Mouse (Mus musculus) cortical plate, adult 2 months (tissue): ENCODE data around the gene Vgf.

Experiments
- CTCF ChIP-seq: fragments of 200-500 bp; IDR thresholded peaks from 2 replicates; pipeline ENCODE4 v1.5.1; 2011; ENCODE audit warnings: mild to moderate bottlenecking, control low read depth, low read length; ENCODE audit not compliant: insufficient read depth; ENCODE audit errors: extremely low read depth
- POLR2A ChIP-seq: fragments of 200-500 bp; IDR thresholded peaks from 2 replicates; pipeline ENCODE4 v1.6.1; 2011; ENCODE audit warnings: mild to moderate bottlenecking, low read length, control low read depth; ENCODE audit not compliant: insufficient read depth; ENCODE audit errors: extremely low read depth

- TF ChIP-seq POLR2A: no peak
- TF ChIP-seq CTCF: no peak
Observed at GRCm38 (mm10) chr5:136999449-136999848, 26.7 kb upstream of the Vgf start.
